Mouse (Mus musculus): ENCODE data around the gene Pnpla8. TPM values are rescaled to one million over a fixed set of nuclear protein-coding genes. Genes with fewer than 3 reads are reported as not detected.
"Not testable (repeated sequence)": the region's sequence is repeated elsewhere in the genome, so short reads cannot be mapped to it uniquely, and the experiment has no call there.

Gene Pnpla8
- polyA plus RNA-seq, 1 experiment from 2014 or later: 63.5 TPM

DNA sequence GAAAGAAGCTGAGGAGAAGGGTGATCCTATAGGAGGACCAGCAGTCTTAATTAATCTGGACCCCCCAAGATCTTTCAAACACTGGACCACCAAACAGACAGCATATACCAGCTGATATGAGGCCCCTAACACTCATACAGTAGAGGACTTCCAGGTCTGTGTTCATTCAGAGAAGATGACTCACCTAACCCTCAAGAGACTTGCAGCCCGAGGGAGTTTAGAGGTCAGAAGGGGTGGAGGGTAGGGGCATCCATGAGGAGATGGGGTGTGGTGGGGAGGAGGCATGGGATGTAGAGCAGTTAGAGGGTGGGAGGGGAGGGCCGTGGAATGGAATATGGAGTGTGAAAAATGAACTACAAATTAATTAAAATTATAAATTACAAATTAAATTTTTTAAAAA is 59.0 kb downstream of the Pnpla8 start:
- not testable (repeated sequence) for H3K27me3 ChIP-seq; H3K9me3 ChIP-seq; H3K4me1 ChIP-seq; H3K27ac ChIP-seq; H3K4me2 ChIP-seq; H3K9ac ChIP-seq; H3K4me3 ChIP-seq; ATAC-seq (ENCODE audit: insufficient number of reproducible peaks, insufficient read depth, low FRiP score, low TSS enrichment, low read depth); H3K36me3 ChIP-seq
- WGBS: 84% methylated on average over 2 of the region's 2 CpGs

DNA sequence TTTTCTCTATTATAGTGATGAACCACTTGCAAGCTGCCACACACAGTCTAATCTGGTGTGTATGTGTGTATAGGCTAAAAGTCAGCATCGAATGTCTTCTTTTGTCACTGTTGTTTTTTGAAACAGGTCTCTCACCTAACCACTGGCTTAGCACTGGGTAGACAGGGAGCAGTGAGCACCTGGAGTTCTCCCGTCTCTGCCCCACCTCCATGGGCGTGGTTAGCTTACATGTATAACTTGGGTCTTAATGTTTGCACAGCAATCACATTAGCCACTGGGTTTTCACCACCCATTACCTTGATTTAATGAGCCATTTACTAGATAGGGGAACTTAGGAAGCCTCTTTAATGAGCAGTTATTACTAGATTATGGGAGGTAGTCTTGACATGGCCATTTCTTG is 60.4 kb downstream of the Pnpla8 start:
- Histone ChIP-seq H3K27me3 (no peaks in the 10 kb centered on the region), H3K4me1 (no peaks in the 10 kb centered on the region), H3K4me2 (no peak overlapping the region), H3K4me3 (no peak overlapping the region), H3K9me3 (no peaks in the 10 kb centered on the region), H3K36me3 (peaks cover 6% of the 10 kb centered on the region), H3K9ac (no peak overlapping the region), H3K27ac (no peak overlapping the region)
- WGBS: 84% methylated on average over 3 of the region's 3 CpGs
- no peak for ATAC-seq (ENCODE audit: insufficient number of reproducible peaks, insufficient read depth, low FRiP score, low TSS enrichment, low read depth)

GRCm38 (mm10) chr12:44283378-44283777 is 62.2 kb downstream of the Pnpla8 start:
- no peak for ATAC-seq (ENCODE audit: insufficient number of reproducible peaks, insufficient read depth, low FRiP score, low TSS enrichment, low read depth)
- Histone ChIP-seq H3K9me3 (no peaks in the 10 kb centered on the region), H3K4me1 (no peaks in the 10 kb centered on the region), H3K27ac (no peak overlapping the region), H3K9ac (no peak overlapping the region), H3K4me2 (no peak overlapping the region), H3K27me3 (no peaks in the 10 kb centered on the region), H3K4me3 (no peak overlapping the region), H3K36me3 (peaks cover 12% of the 10 kb centered on the region)
- WGBS: 30% methylated on average over 9 of the region's 9 CpGs

DNA sequence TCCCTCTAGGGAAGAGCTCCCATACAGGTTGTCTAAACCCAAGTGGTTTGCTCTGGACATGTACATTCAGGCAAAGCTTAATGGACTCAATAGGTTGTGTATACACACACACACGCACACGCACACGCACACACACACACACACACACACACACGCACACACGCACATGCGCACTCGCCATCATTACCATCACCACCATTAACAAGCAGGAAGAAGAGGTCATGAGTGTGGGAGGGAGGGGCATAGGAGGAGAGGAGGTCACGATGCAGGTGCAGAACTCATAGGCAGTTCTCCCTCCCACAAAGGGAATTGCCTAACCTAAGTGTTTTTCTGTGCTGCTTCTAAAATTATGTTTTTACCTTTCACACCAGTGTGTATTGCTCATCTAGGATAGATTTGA is 65.8 kb downstream of the Pnpla8 start:
- no peak overlapping the region for H3K9ac ChIP-seq
- no peaks in the 10 kb centered on the region for H3K4me1 ChIP-seq
- peaks cover 22% of the 10 kb centered on the region for H3K36me3 ChIP-seq
- WGBS: 91% methylated on average over 8 of the region's 8 CpGs
- H3K4me3 ChIP-seq: no peak overlapping the region
- H3K9me3 ChIP-seq: no peaks in the 10 kb centered on the region
- no peaks in the 10 kb centered on the region for H3K27me3 ChIP-seq
- no peak overlapping the region for H3K27ac ChIP-seq
- no peak overlapping the region for H3K4me2 ChIP-seq
- no peak for ATAC-seq (ENCODE audit: insufficient number of reproducible peaks, insufficient read depth, low FRiP score, low TSS enrichment, low read depth)

GRCm38 (mm10) chr12:44292281-44292680 is 71.1 kb downstream of the Pnpla8 start:
- no peak for ATAC-seq (ENCODE audit: insufficient number of reproducible peaks, insufficient read depth, low FRiP score, low TSS enrichment, low read depth)
- no peak overlapping the region for H3K9ac ChIP-seq
- peaks cover 19% of the 10 kb centered on the region for H3K36me3 ChIP-seq
- H3K9me3 ChIP-seq: no peaks in the 10 kb centered on the region
- no peaks in the 10 kb centered on the region for H3K4me1 ChIP-seq
- no peaks in the 10 kb centered on the region for H3K27me3 ChIP-seq
- H3K4me3 ChIP-seq: no peak overlapping the region
- H3K4me2 ChIP-seq: no peak overlapping the region
- no peak overlapping the region for H3K27ac ChIP-seq

GRCm38 (mm10) chr12:44300793-44301192 is 79.6 kb downstream of the Pnpla8 start:
- H3K27me3 ChIP-seq: no peaks in the 10 kb centered on the region
- H3K4me3 ChIP-seq: no peak overlapping the region
- no peak overlapping the region for H3K27ac ChIP-seq
- H3K36me3 ChIP-seq: peaks cover 22% of the 10 kb centered on the region
- H3K9ac ChIP-seq: no peak overlapping the region
- ATAC-seq (ENCODE audit: insufficient number of reproducible peaks, insufficient read depth, low FRiP score, low TSS enrichment, low read depth): no peak
- H3K4me1 ChIP-seq: no peaks in the 10 kb centered on the region
- no peak overlapping the region for H3K4me2 ChIP-seq
- no peaks in the 10 kb centered on the region for H3K9me3 ChIP-seq

GRCm38 (mm10) chr12:44304012-44304411 is 82.8 kb downstream of the Pnpla8 start:
- no peaks in the 10 kb centered on the region for H3K27me3 ChIP-seq
- H3K4me3 ChIP-seq: no peak overlapping the region
- no peak overlapping the region for H3K27ac ChIP-seq
- H3K4me2 ChIP-seq: no peak overlapping the region
- no peaks in the 10 kb centered on the region for H3K9me3 ChIP-seq
- H3K4me1 ChIP-seq: no peaks in the 10 kb centered on the region
- 97% methylated on average over 1 of the region's 1 CpGs for WGBS
- ATAC-seq (ENCODE audit: insufficient number of reproducible peaks, insufficient read depth, low FRiP score, low TSS enrichment, low read depth): no peak
- peaks cover 30% of the 10 kb centered on the region for H3K36me3 ChIP-seq
- H3K9ac ChIP-seq: no peak overlapping the region

GRCm38 (mm10) chr12:44304869-44305268 is 83.7 kb downstream of the Pnpla8 start:
- no peaks in the 10 kb centered on the region for H3K4me1 ChIP-seq
- H3K4me3 ChIP-seq: no peak overlapping the region
- no peak overlapping the region for H3K27ac ChIP-seq
- ATAC-seq (ENCODE audit: insufficient number of reproducible peaks, insufficient read depth, low FRiP score, low TSS enrichment, low read depth): no peak
- no peaks in the 10 kb centered on the region for H3K9me3 ChIP-seq
- H3K4me2 ChIP-seq: no peak overlapping the region
- H3K27me3 ChIP-seq: no peaks in the 10 kb centered on the region
- H3K9ac ChIP-seq: no peak overlapping the region
- WGBS: 80% methylated on average over 5 of the region's 5 CpGs
- peaks cover 30% of the 10 kb centered on the region for H3K36me3 ChIP-seq

GRCm38 (mm10) chr12:44308221-44308620 is 87.1 kb downstream of the Pnpla8 start:
- H3K4me3 ChIP-seq: no peak overlapping the region
- WGBS: 85% methylated on average over 3 of the region's 3 CpGs
- no peak overlapping the region for H3K4me2 ChIP-seq
- no peak overlapping the region for H3K27ac ChIP-seq
- no peaks in the 10 kb centered on the region for H3K9me3 ChIP-seq
- no peaks in the 10 kb centered on the region for H3K4me1 ChIP-seq
- H3K27me3 ChIP-seq: no peaks in the 10 kb centered on the region
- no peak overlapping the region for H3K9ac ChIP-seq
- H3K36me3 ChIP-seq: peaks cover 21% of the 10 kb centered on the region
- no peak for ATAC-seq (ENCODE audit: insufficient number of reproducible peaks, insufficient read depth, low FRiP score, low TSS enrichment, low read depth)

GRCm38 (mm10) chr12:44315212-44315611 is 94.0 kb downstream of the Pnpla8 start:
- Histone ChIP-seq H3K4me1 (no peaks in the 10 kb centered on the region), H3K36me3 (peaks cover 9% of the 10 kb centered on the region), H3K4me2 (no peak overlapping the region), H3K27ac (no peak overlapping the region), H3K27me3 (no peaks in the 10 kb centered on the region), H3K4me3 (no peak overlapping the region), H3K9ac (no peak overlapping the region), H3K9me3 (no peaks in the 10 kb centered on the region)
- no peak for ATAC-seq (ENCODE audit: insufficient number of reproducible peaks, insufficient read depth, low FRiP score, low TSS enrichment, low read depth)
- 88% methylated on average over 2 of the region's 2 CpGs for WGBS

- Histone ChIP-seq H3K4me3 (no peak overlapping the region), H3K9ac (no peak overlapping the region), H3K9me3 (no peaks in the 10 kb centered on the region), H3K36me3 (no peaks in the 10 kb centered on the region), H3K27me3 (peaks cover 13% of the 10 kb centered on the region), H3K4me2 (no peak overlapping the region), H3K4me1 (peaks cover 7% of the 10 kb centered on the region), H3K27ac (no peak overlapping the region)
- no peak for ATAC-seq (ENCODE audit: insufficient number of reproducible peaks, insufficient read depth, low FRiP score, low TSS enrichment, low read depth)
Measured at GRCm38 (mm10) chr12:44325091-44325490, 103.9 kb downstream of the Pnpla8 start.

GRCm38 (mm10) chr12:44327452-44327851 is 106.3 kb downstream of the Pnpla8 start:
- H3K4me3 ChIP-seq: no peak overlapping the region
- no peaks in the 10 kb centered on the region for H3K36me3 ChIP-seq
- H3K4me1 ChIP-seq: peaks cover 12% of the 10 kb centered on the region
- 29% methylated on average over 6 of the region's 6 CpGs for WGBS
- no peak for ATAC-seq (ENCODE audit: insufficient number of reproducible peaks, insufficient read depth, low FRiP score, low TSS enrichment, low read depth)
- H3K9me3 ChIP-seq: no peaks in the 10 kb centered on the region
- no peak overlapping the region for H3K4me2 ChIP-seq
- H3K27me3 ChIP-seq: peaks cover 36% of the 10 kb centered on the region
- no peak overlapping the region for H3K27ac ChIP-seq
- no peak overlapping the region for H3K9ac ChIP-seq

Data from embryonic facial prominence, embryonic 13.5 days (tissue).